Mouse (Mus musculus) liver, postnatal 0 days (tissue): Measurements from ENCODE around the gene Bicra.

Experiments used
- CTCF ChIP-seq: sonication (generic); IDR thresholded peaks from 2 replicates; pipeline ENCODE4 v1.5.1; 2016; ENCODE audit warnings: antibody characterized with exemption, low read depth
- EP300 ChIP-seq: IDR thresholded peaks from 2 replicates; pipeline ENCODE4 v1.6.1; 2016; ENCODE audit warnings: antibody characterized with exemption, low read depth, mild to moderate bottlenecking

DNA sequence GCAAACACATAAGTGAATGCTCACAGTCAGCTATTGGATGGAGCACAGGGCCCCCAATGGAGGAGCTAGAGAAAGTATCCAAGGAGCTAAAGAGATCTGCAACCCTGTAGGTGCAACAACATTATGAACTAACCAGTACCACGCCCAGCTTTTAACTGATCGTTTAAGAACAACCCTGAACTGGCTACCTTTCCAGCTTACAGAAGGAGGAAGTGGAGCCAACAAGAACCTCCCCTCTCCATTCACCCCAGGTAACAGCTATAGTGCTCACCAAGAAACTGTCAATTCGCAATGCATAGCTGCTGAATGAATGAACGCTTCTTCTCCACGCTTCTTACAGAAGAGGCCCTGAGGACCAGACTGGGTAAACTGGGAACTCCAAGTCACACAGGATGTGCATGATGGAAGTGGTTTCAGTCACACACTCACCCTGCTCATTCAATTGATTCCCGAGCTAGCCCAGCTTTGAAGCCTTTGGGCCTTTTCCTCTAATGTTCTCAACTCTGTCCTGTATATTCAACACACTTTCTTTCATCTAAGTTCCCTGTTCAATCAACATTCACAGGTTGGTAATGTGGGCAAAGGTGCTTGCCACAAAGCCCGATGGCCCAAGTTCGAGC is 23.0 kb downstream of the Bicra start:
- TF ChIP-seq CTCF = no peak
- TF ChIP-seq EP300 = no peak
